Mouse (Mus musculus) MEL (cell line): ENCODE measurements around the gene Ric8b. TPM values are rescaled to one million over a fixed set of nuclear protein-coding genes. Genes with fewer than 3 reads are reported as not detected.

Source experiments
- DNase-seq: peaks from one replicate; pipeline ENCODE4 v3.0.0; 2011; ENCODE audit warnings: low read depth, low spot score
- H3K27ac ChIP-seq: 2 replicates; pipeline ENCODE4 v1.5.1; 2012; ENCODE audit warnings: low read depth, mild to moderate bottlenecking, control low read depth, low read length, moderate library complexity; ENCODE audit not compliant: control insufficient read depth
- H3K27me3 ChIP-seq, 2 experiments: fragments of 150-350 bp in 1 of 2; sonication (generic) in 1 of 2; 2 replicates each; pipeline ENCODE4 v1.6.1; 2012; ENCODE audit warnings: low read length in 2 of 2, mild to moderate bottlenecking in 2 of 2, improper control_type of control experiment in 1 of 2, moderate library complexity in 1 of 2; ENCODE audit not compliant: insufficient read depth in 2 of 2, control insufficient read depth in 1 of 2
- H3K36me3 ChIP-seq, 2 experiments: 2 replicates each; pipeline ENCODE4 v1.6.1; 2012 to 2014; ENCODE audit warnings: low read length in 2 of 2, improper control_type of control experiment in 1 of 2, inconsistent platforms in 1 of 2, mild to moderate bottlenecking in 1 of 2; ENCODE audit not compliant: insufficient read depth in 2 of 2, control insufficient read depth in 1 of 2
- H3K4me1 ChIP-seq, 2 experiments: fragments of 150-350 bp in 1 of 2; sonication (generic) in 1 of 2; 2 replicates each; pipeline ENCODE4 v1.6.1; 2012; ENCODE audit warnings: low read length in 2 of 2, improper control_type of control experiment in 1 of 2, mild to moderate bottlenecking in 1 of 2; ENCODE audit not compliant: insufficient read depth in 2 of 2, control insufficient read depth in 1 of 2
- H3K4me3 ChIP-seq, 2 experiments: fragments of 150-350 bp in 1 of 2; sonication (generic) in 1 of 2; 2 replicates each; pipeline ENCODE4 v1.5.1; 2012; ENCODE audit warnings: low read depth in 2 of 2, low read length in 2 of 2, mild to moderate bottlenecking in 2 of 2, moderate library complexity in 2 of 2, control low read depth in 1 of 2, improper control_type of control experiment in 1 of 2; ENCODE audit not compliant: control insufficient read depth in 1 of 2, insufficient read depth in 1 of 2
- H3K79me2 ChIP-seq: 2 replicates; pipeline ENCODE4 v1.6.1; 2012; ENCODE audit warnings: mild to moderate bottlenecking, low read length, moderate library complexity; ENCODE audit not compliant: control insufficient read depth, poor library complexity, insufficient read depth
- H3K9ac ChIP-seq: 2 replicates; pipeline ENCODE4 v1.6.1; 2012; ENCODE audit warnings: low read depth, mild to moderate bottlenecking, control low read depth, low read length, moderate library complexity; ENCODE audit not compliant: control insufficient read depth, poor library complexity, severe bottlenecking
- H3K9me3 ChIP-seq: fragments of 150-350 bp; sonication (generic); replicated peaks from 2 replicates; pipeline ENCODE4 v1.6.1; 2012; ENCODE audit warnings: mild to moderate bottlenecking, low read length, improper control_type of control experiment, moderate library complexity; ENCODE audit not compliant: insufficient read depth
- CHD1 ChIP-seq: IDR thresholded peaks from 2 replicates; pipeline ENCODE4 v1.6.1; 2012; ENCODE audit warnings: low read depth, mild to moderate bottlenecking, inconsistent platforms, low read length, improper control_type of control experiment
- EP300 ChIP-seq, 2 experiments: IDR thresholded peaks; 2 replicates each; pipeline ENCODE4 v1.6.1; 2011; ENCODE audit warnings: improper control_type of control experiment in 2 of 2, low read length in 2 of 2, low read depth in 1 of 2, mild to moderate bottlenecking in 1 of 2
- ETS1 ChIP-seq: IDR thresholded peaks from 2 replicates; pipeline ENCODE4 v1.6.1; 2012; ENCODE audit warnings: low read depth, mild to moderate bottlenecking, inconsistent platforms, low read length, improper control_type of control experiment, moderate library complexity
- GABPA ChIP-seq: IDR thresholded peaks from 2 replicates; pipeline ENCODE4 v1.6.1; 2012; ENCODE audit warnings: low read depth, mild to moderate bottlenecking, inconsistent platforms, low read length, improper control_type of control experiment, moderate library complexity
- GATA1 ChIP-seq: IDR thresholded peaks from 2 replicates; pipeline ENCODE4 v1.6.1; 2011; ENCODE audit warnings: low read depth, low read length, improper control_type of control experiment
- HCFC1 ChIP-seq: IDR thresholded peaks from 2 replicates; pipeline ENCODE4 v1.6.1; 2012; ENCODE audit warnings: low read depth, mild to moderate bottlenecking, inconsistent platforms, low read length, improper control_type of control experiment, moderate library complexity
- JUND ChIP-seq: IDR thresholded peaks from 2 replicates; pipeline ENCODE4 v1.6.1; 2011; ENCODE audit warnings: low read depth, mild to moderate bottlenecking, improper control_type of control experiment, low read length
- KAT2A ChIP-seq: conservative IDR thresholded peaks from 2 replicates; pipeline ENCODE4 v1.6.1; 2012; ENCODE audit warnings: low read depth, low read length, improper control_type of control experiment, inconsistent platforms
- MAFK ChIP-seq: IDR thresholded peaks from 2 replicates; pipeline ENCODE4 v1.6.1; 2011; ENCODE audit warnings: low read depth, mild to moderate bottlenecking, low read length, improper control_type of control experiment, borderline replicate concordance
- MAX ChIP-seq: IDR thresholded peaks from 2 replicates; pipeline ENCODE4 v1.6.1; 2011; ENCODE audit warnings: low read length, improper control_type of control experiment
- MXI1 ChIP-seq: IDR thresholded peaks from 2 replicates; pipeline ENCODE4 v1.6.1; 2011; ENCODE audit warnings: mild to moderate bottlenecking, low read depth, low read length, improper control_type of control experiment
- POLR2A ChIP-seq, 2 experiments: IDR thresholded peaks; 2 replicates each; pipeline ENCODE4 v1.6.1; 2011 to 2012; ENCODE audit warnings: low read length in 2 of 2, mild to moderate bottlenecking in 2 of 2, control low read depth in 1 of 2, improper control_type of control experiment in 1 of 2, low read depth in 1 of 2, moderate library complexity in 1 of 2; ENCODE audit not compliant: control insufficient read depth in 1 of 2, insufficient read depth in 1 of 2, poor library complexity in 1 of 2
- POLR2AphosphoS2 ChIP-seq: IDR thresholded peaks from 2 replicates; pipeline ENCODE4 v1.6.1; 2011; ENCODE audit warnings: low read length, improper control_type of control experiment
- POLR2AphosphoS5 ChIP-seq: IDR thresholded peaks from 2 replicates; pipeline ENCODE4 v1.6.1; 2012; ENCODE audit warnings: low read depth, borderline replicate concordance, mild to moderate bottlenecking, inconsistent platforms, low read length, moderate library complexity, mixed read lengths
- RCOR1 ChIP-seq: IDR thresholded peaks from 2 replicates; pipeline ENCODE4 v1.6.1; 2012; ENCODE audit warnings: low read depth, mild to moderate bottlenecking, inconsistent platforms, low read length, improper control_type of control experiment
- SIN3A ChIP-seq: IDR thresholded peaks from 2 replicates; pipeline ENCODE4 v1.6.1; 2012; ENCODE audit warnings: low read length, improper control_type of control experiment, inconsistent platforms
- TAL1 ChIP-seq: IDR thresholded peaks from 2 replicates; pipeline ENCODE4 v1.6.1; 2012; ENCODE audit warnings: mild to moderate bottlenecking, inconsistent platforms, low read length, moderate library complexity, mixed read lengths
- TBP ChIP-seq: IDR thresholded peaks from 2 replicates; pipeline ENCODE4 v1.8.0; 2011; ENCODE audit warnings: low read depth, low read length, improper control_type of control experiment
- TCF12 ChIP-seq: IDR thresholded peaks from 2 replicates; pipeline ENCODE4 v1.6.1; 2014; ENCODE audit warnings: low read depth, mild to moderate bottlenecking, inconsistent platforms, low read length, improper control_type of control experiment, moderate library complexity
- UBTF ChIP-seq: IDR thresholded peaks from 2 replicates; pipeline ENCODE4 v1.6.1; 2012; ENCODE audit warnings: low read depth, mild to moderate bottlenecking, inconsistent platforms, low read length, improper control_type of control experiment, moderate library complexity, borderline replicate concordance; ENCODE audit not compliant: insufficient read depth
- ZKSCAN1 ChIP-seq: IDR thresholded peaks from 2 replicates; pipeline ENCODE4 v1.6.1; 2012; ENCODE audit warnings: low read depth, mild to moderate bottlenecking, inconsistent platforms, low read length, improper control_type of control experiment, moderate library complexity
- ZMIZ1 ChIP-seq: IDR thresholded peaks from 2 replicates; pipeline ENCODE4 v1.6.1; 2012; ENCODE audit warnings: low read depth, mild to moderate bottlenecking, inconsistent platforms, low read length, improper control_type of control experiment, moderate library complexity
- polyA plus RNA-seq, 2 experiments: library from polyadenylated mRNA; stranded (reverse) in 1 of 2; unstranded in 1 of 2; fragments of >175 nt in 1 of 2; fragments of >200 nt in 1 of 2; gene quantifications; 2 replicates each; pipeline versions ENCODE4 v1.2.1 to v1.2.4; 2012; ENCODE audit warnings: low replicate concordance in 2 of 2, low read depth in 1 of 2; ENCODE audit not compliant: insufficient read length in 2 of 2, insufficient read depth in 1 of 2, missing spikeins in 1 of 2
- total RNA-seq: library from RNA; depleted of rRNA; stranded (reverse); fragments of 300-350 nt; gene quantifications from 2 replicates; pipeline ENCODE4 v1.2.3, GENCODE M21; 2012

The Ric8b gene
- total and polyA plus RNA-seq, 3 experiments: 6.3 to 8.6 TPM; not detected in 1

GRCm38 (mm10) chr10:85050668-85051208 is 133.3 kb downstream of the Ric8b start:
- Histone ChIP-seq H3K9ac (no peak overlapping the region), H3K79me2 (no peaks in the 10 kb centered on the region), H3K9me3 (no peaks in the 10 kb centered on the region), H3K4me1 (no peaks in the 10 kb centered on the region), H3K4me3 (no peak overlapping the region), H3K36me3 (no peaks in the 10 kb centered on the region), H3K27me3 (no peaks in the 10 kb centered on the region), H3K27ac (no peak overlapping the region)
- DNase-seq: no peak
- TF ChIP-seq POLR2AphosphoS2: no peak
- TF ChIP-seq JUND: no peak
- TF ChIP-seq MXI1: no peak
- no peak for TF ChIP-seq TAL1
- no peak for TF ChIP-seq RCOR1
- no peak for TF ChIP-seq ETS1
- no peak for TF ChIP-seq CHD1
- no peak for TF ChIP-seq POLR2AphosphoS5
- TF ChIP-seq MAFK: no peak
- no peak for TF ChIP-seq GABPA
- TF ChIP-seq SIN3A: no peak
- TF ChIP-seq HCFC1: no peak
- TF ChIP-seq UBTF: no peak
- no peak for TF ChIP-seq GATA1
- no peak for TF ChIP-seq ZKSCAN1
- TF ChIP-seq MAX: no peak
- TF ChIP-seq POLR2A (IDR thresholded peaks at IDR 0.05; ENCODE audit: control insufficient read depth in 1 of 2, insufficient read depth in 1 of 2, low read depth in 1 of 2, low read length in 2 of 2, poor library complexity in 1 of 2): no peak
- no peak for TF ChIP-seq TCF12
- TF ChIP-seq EP300 (IDR thresholded peaks at IDR 0.05; ENCODE audit: low read depth in 1 of 2, low read length in 2 of 2): no peak

GRCm38 (mm10) chr10:85052451-85052850 is 135.0 kb downstream of the Ric8b start:
- no peaks in the 10 kb centered on the region for H3K27me3 ChIP-seq
- H3K4me1 ChIP-seq: no peaks in the 10 kb centered on the region
- no peaks in the 10 kb centered on the region for H3K36me3 ChIP-seq
- no peaks in the 10 kb centered on the region for H3K79me2 ChIP-seq
- no peak overlapping the region for H3K4me3 ChIP-seq
- H3K9me3 ChIP-seq: no peaks in the 10 kb centered on the region
- DNase-seq: no peak
- no peak overlapping the region for H3K9ac ChIP-seq
- TF ChIP-seq SIN3A (no peak), KAT2A (no peak), RCOR1 (no peak), POLR2AphosphoS2 (no peak), TBP (no peak), ZMIZ1 (no peak), MXI1 (no peak), POLR2AphosphoS5 (no peak)
- no peak overlapping the region for H3K27ac ChIP-seq
